Mouse (Mus musculus) urinary bladder, postnatal 14 days (tissue): ENCODE measurements around the gene Emilin2.
"Not testable (repeated sequence)": the region's sequence is repeated elsewhere in the genome, so short reads cannot be mapped to it uniquely, and the experiment has no call there.

Experiments
- DNase-seq: peaks from one replicate; pipeline ENCODE4 v3.0.0; 2021; ENCODE audit warnings: low spot score

Emilin2 gene

GRCm38 (mm10) chr17:71311340-71312171, at the start of gene Emilin2:
TSS of gene Emilin2 (minus strand) at chr17:71311978.
- DNase-seq = peak; percentile 29

- no peak for DNase-seq
Measured at GRCm38 (mm10) chr17:71355526-71355925, 43.7 kb upstream of the Emilin2 start.

GRCm38 (mm10) chr17:71354205-71354604, 42.4 kb upstream of the Emilin2 start:
- DNase-seq = no peak

- DNase-seq = no peak
Measured at GRCm38 (mm10) chr17:71348188-71348587, 36.4 kb upstream of the Emilin2 start.

- no peak for DNase-seq
Measured at GRCm38 (mm10) chr17:71342006-71342405, 30.2 kb upstream of the Emilin2 start.

GRCm38 (mm10) chr17:71338627-71339026, 26.8 kb upstream of the Emilin2 start:
- no peak for DNase-seq

GRCm38 (mm10) chr17:71337546-71337945, 25.8 kb upstream of the Emilin2 start:
- DNase-seq = no peak

- peak; percentile 8 for DNase-seq
Measured at GRCm38 (mm10) chr17:71336421-71336820, 24.6 kb upstream of the Emilin2 start.

GRCm38 (mm10) chr17:71332298-71332697, 20.5 kb upstream of the Emilin2 start:
- no peak for DNase-seq

- DNase-seq = not testable (repeated sequence)
Measured at GRCm38 (mm10) chr17:71320731-71321130, 9.0 kb upstream of the Emilin2 start.

- DNase-seq = no peak
Measured at GRCm38 (mm10) chr17:71319361-71319760, 7.6 kb upstream of the Emilin2 start.

- no peak for DNase-seq
Measured at GRCm38 (mm10) chr17:71317571-71317970, 5.8 kb upstream of the Emilin2 start.

GRCm38 (mm10) chr17:71314315-71314714, 2.5 kb upstream of the Emilin2 start:
- DNase-seq = no peak

GRCm38 (mm10) chr17:71310486-71311339, 1.1 kb downstream of the Emilin2 start:
- peak; percentile 43 for DNase-seq

GRCm38 (mm10) chr17:71309711-71310485, 1.9 kb downstream of the Emilin2 start:
- peak; percentile 26 for DNase-seq

GRCm38 (mm10) chr17:71309141-71309540, 2.6 kb downstream of the Emilin2 start:
- no peak for DNase-seq

GRCm38 (mm10) chr17:71308296-71308695, 3.5 kb downstream of the Emilin2 start:
- DNase-seq = no peak

GRCm38 (mm10) chr17:71307251-71307790, 4.5 kb downstream of the Emilin2 start:
- DNase-seq = no peak

- DNase-seq = no peak
Measured at GRCm38 (mm10) chr17:71306716-71307115, 5.1 kb downstream of the Emilin2 start.

GRCm38 (mm10) chr17:71306091-71306490, 5.7 kb downstream of the Emilin2 start:
- DNase-seq = no peak

- DNase-seq = no peak
Measured at GRCm38 (mm10) chr17:71303444-71303843, 8.3 kb downstream of the Emilin2 start.

GRCm38 (mm10) chr17:71301413-71301812, 10.4 kb downstream of the Emilin2 start:
- no peak for DNase-seq
